Mouse (Mus musculus): ENCODE data around the gene B3gnt2.

Gene B3gnt2

GRCm38 (mm10) chr11:22871628-22872306 is 11.0 kb upstream of the B3gnt2 start:
- DNase-seq (ENCODE audit: low spot score in 2 of 2): no peak

DNA sequence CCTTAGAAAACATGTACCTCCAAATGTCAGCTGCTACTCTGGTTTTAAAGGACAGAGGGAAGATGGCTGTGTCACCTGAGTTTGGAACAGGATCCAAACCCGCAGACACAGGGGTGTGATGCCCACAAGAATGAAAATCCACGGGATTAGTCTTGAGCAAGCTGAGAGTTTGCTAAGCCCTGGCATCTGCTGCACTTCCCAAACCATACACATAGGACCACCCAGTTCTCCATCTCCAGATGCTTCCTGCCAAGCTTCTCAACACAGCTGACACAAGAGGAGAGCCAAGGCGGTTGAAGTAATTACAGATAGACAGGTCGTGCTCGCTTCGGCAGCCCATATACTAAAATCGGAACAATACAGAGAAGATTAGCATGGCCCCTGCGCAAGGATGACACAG is 7.8 kb upstream of the B3gnt2 start:
- DNase-seq (ENCODE audit: low spot score in 2 of 2): no peak

- DNase-seq (ENCODE audit: low spot score in 2 of 2): no peak
These were observed 6.9 kb upstream of the B3gnt2 start for GRCm38 (mm10) chr11:22867691-22868090.

DNA sequence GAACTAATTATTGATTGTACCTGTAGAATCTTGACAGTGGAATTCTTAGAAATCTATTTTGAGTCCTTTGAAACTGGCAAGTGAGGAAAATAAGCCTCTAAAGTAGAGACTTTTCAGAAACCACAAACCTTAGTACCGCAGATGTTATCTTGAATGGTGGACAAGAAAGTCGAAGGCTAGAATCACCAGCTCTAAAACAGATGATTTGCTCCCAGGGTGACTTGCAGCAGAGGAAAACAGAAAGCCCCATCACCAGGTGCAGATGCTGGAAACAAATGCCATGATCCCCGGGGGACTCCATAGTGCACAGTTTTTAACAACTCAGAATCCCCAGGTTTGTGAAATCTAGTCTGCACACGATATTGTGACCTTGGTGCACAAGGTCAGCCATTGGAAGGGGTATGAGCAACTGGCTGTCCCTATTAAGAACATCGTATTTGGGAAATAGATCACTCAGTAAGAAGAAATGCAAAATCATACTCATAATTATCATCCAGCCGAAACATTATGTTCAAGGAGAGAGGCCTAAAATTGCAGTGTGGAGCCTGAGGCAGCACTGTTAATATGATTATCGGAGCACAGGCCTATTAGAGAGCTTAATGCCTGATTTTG is 5.0 kb upstream of the B3gnt2 start:
- no peak for DNase-seq (ENCODE audit: low spot score in 2 of 2)

DNA sequence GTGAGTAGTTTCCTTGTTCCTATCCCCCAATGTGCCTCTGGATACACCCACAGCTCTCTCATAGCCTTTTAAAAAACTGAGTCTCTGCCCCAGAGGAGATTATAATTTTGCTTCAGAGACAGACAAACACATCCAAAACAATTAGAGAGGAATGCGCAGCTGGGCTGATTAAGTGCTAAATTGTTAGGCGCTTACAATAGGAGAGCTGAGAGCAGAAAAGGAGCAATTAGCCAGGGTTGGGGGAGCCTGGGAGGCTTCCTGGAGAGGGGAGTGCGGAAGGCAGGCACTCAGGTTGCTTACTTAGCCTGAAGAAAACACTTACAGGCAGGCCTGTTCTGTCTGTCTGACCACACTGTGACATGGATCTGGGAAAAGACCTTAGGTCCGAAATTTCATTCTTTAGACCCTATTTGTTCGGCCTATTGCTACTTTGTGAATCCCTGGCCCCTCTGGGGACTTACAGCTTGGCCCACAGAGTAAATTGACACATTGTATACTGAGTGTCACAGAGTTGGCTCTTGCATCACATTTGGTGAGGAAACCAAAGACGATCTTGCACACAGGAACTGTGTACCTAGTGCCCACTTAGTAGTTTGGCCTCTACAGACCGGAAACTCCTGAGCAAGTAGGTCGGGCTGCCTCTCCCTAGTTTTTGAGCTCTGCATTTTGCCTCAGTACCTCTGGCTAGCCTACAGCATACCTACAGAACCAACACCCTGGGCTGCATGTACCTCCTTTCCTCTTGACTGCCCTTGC is 3.7 kb upstream of the B3gnt2 start:
- DNase-seq (ENCODE audit: low spot score in 2 of 2): no peak

DNA sequence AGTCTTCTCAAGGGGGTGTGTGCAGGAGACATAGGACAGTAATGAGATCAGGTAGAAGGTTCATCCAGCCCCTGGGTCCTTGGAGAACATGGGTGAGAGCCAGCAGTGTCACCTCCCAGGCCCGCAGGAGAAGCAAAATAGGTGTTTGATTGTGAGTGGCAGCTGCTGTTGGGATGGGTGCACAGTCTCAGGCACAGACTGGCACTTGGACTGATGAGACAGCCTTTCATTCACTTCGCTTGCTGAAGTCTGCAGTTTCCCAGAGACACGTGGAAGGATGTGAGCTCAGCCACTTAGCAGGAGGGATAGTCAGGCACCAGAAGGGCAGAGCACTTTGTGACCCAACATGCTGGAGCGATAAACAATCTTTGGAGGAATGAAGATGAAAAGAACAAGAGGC is 2.8 kb upstream of the B3gnt2 start:
- DNase-seq (ENCODE audit: low spot score in 2 of 2): no peak

GRCm38 (mm10) chr11:22861315-22861714 is 554 bp upstream of the B3gnt2 start:
- DNase-seq (ENCODE audit: low spot score in 2 of 2): no peak

- DNase-seq (ENCODE audit: low spot score in 2 of 2): peak; percentile 46 to 65
These were observed 977 bp downstream of the B3gnt2 start for GRCm38 (mm10) chr11:22859633-22860334.

DNA sequence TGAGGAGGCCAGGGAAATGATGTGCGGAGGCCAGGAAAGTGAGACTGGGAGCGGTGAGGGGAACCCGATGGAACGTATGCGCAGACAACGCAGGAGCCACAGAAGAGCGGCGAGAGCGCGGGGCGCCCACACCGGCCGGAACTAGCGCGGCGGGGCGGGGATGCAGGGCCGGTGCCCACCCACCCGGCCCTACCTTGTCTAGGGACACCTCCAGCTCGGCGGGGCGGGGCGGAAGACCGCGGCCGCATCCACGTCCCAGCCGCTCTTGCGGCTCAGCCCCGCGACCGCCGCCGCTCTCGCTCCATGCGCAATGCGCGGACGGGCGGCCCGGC is 1.5 kb downstream of the B3gnt2 start:
- no peak for DNase-seq (ENCODE audit: low spot score in 2 of 2)

- no peak for DNase-seq (ENCODE audit: low spot score in 2 of 2)
These were observed 2.1 kb downstream of the B3gnt2 start for GRCm38 (mm10) chr11:22858441-22859300.

GRCm38 (mm10) chr11:22857705-22858440 is 2.9 kb downstream of the B3gnt2 start:
- no peak for DNase-seq (ENCODE audit: low spot score in 2 of 2)

DNA sequence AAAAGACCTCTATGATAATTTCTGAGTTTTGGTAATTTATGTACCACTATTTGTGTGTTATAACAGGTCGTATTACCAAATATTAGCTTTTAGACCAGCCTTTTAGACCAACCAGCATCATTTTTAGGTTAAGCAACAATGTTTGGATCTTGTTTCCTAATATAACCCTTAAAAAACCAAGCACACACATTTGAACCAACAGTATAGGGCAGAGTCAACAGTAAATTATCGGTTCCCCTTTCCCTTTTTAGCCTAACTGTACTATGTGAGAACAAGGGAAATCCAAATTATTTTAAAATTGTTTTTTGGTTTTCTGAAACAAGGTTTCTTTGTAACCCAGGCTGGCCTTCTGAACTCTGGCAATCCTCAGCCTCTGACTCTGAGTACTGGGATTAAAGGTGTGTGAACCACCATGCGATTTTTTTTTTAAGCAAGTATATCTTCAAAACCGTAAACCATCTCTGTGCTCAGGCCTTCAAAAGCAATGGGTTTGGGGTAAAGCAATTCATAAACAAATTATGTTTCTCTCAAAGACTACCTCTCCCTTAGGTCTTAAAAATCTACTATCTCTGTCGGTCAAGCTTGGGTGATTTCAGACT is 3.6 kb downstream of the B3gnt2 start:
- DNase-seq (ENCODE audit: low spot score in 2 of 2): no peak

DNA sequence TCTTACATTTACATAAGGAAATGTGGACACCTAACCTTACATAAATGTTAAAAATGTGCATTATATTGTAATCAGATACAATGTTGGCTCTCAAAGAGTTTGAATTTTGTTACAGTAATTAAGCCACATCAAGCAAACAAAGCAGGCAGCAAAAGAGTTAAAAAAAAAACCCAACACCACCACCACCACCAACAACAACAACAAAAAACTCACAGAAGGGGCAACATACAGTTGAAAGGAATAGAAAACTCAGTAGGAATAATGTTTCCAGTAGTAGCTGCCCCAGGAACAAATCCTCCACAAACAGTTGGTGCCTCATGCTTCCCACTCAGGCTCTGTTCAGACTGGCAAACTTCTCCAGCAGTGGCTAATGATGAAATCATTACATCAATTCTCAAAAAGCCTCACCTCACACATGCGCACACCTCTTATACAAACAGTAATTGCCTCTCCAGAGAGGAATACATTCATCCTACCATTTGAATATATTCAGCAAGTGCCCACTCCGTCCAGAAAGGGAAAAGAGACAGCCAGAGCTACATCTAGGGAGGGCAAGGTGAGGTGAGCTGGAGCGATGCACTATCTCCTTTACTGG is 4.3 kb downstream of the B3gnt2 start:
- no peak for DNase-seq (ENCODE audit: low spot score in 2 of 2)

DNA sequence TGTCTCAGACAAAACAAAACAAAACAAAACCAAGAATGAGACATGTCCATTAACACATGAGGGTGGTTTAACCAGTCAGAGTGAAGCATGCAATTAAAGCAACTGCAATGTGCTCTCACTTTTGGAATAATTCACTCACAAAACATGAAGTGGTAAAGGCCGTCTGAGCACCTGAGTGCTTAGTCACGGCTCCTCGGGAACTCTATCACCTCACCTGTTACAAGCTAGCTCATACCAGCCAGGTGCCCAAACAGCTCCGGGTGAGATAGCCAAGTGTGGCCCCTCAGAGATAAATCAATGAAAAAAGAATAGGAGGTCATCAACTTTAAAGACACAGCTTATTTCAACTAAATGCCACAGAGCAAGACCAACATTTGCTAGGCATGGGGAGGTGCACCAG is 6.2 kb downstream of the B3gnt2 start:
- no peak for DNase-seq (ENCODE audit: low spot score in 2 of 2)

GRCm38 (mm10) chr11:22853477-22854157 is 7.1 kb downstream of the B3gnt2 start:
- no peak for DNase-seq (ENCODE audit: low spot score in 2 of 2)

GRCm38 (mm10) chr11:22852510-22852909 is 8.3 kb downstream of the B3gnt2 start:
- DNase-seq (ENCODE audit: low spot score in 2 of 2): no peak

- DNase-seq (ENCODE audit: low spot score in 2 of 2): no peak
These were observed 9.3 kb downstream of the B3gnt2 start for GRCm38 (mm10) chr11:22851416-22851815.

DNA sequence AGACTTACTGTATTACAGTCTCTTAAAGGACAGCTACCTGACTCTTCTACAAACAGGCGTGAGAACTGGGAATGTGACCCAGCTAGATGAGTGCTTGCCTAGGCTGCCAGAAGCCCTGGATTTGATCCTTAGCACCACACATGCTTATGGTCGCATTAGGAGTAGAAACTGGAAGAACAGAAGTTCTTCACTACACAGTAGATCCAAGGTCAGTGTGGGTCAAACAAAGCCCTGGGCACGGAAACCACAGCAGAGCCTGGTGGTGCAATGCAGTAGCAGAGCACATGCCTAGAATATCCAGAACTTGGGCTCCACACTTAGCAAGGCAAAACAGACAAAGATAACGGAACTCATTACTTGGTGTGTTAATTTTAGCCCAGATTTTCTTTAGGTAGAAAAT is 10.7 kb downstream of the B3gnt2 start:
- no peak for DNase-seq (ENCODE audit: low spot score in 2 of 2)

- DNase-seq (ENCODE audit: low spot score in 2 of 2): no peak
These were observed 12.0 kb downstream of the B3gnt2 start for GRCm38 (mm10) chr11:22848649-22849195.

Measured in frontal cortex, postnatal 14 days (tissue).